Mouse (Mus musculus) embryonic facial prominence, embryonic 10.5 days (tissue): ENCODE data around the gene Gm4559. TPM values are rescaled to one million over a fixed set of nuclear protein-coding genes. Genes with fewer than 3 reads are reported as not detected.
"Not testable (repeated sequence)": the region's sequence is repeated elsewhere in the genome, so short reads cannot be mapped to it uniquely, and the experiment has no call there.

Experiments
- DNase-seq: peaks from one replicate; pipeline ENCODE4 v3.0.0-alpha.2; 2017; ENCODE audit warnings: low spot score
- H3K27ac ChIP-seq: fragments of 300-500 bp; sonication (generic); replicated peaks from 2 replicates; pipeline ENCODE4 v1.5.1; 2016; ENCODE audit warnings: mild to moderate bottlenecking
- H3K27me3 ChIP-seq: fragments of 300-500 bp; sonication (generic); replicated peaks from 2 replicates; pipeline ENCODE4 v1.6.1; 2016; ENCODE audit warnings: low read depth, mild to moderate bottlenecking; ENCODE audit not compliant: poor library complexity, severe bottlenecking
- H3K36me3 ChIP-seq: fragments of 300-500 bp; sonication (generic); replicated peaks from 2 replicates; pipeline ENCODE4 v1.6.1; 2016; ENCODE audit warnings: mild to moderate bottlenecking, moderate library complexity
- H3K4me1 ChIP-seq: fragments of 300-500 bp; sonication (generic); 2 replicates; pipeline ENCODE4 v1.6.1; 2016
- H3K4me3 ChIP-seq: fragments of 300-500 bp; sonication (generic); 2 replicates; pipeline ENCODE4 v1.5.1; 2016; ENCODE audit warnings: mild to moderate bottlenecking, moderate library complexity
- H3K9me3 ChIP-seq: fragments of 300-500 bp; sonication (generic); 2 replicates; pipeline ENCODE4 v1.6.1; 2016; ENCODE audit warnings: mild to moderate bottlenecking
- WGBS: fragments of 180-500 bp; shearing (Covaris S2); methylation state at CpG from one replicate; pipeline ENCODE4 v1.1.7; 2016; 5-methylcytosine and 5-hydroxymethylcytosine counted together
- polyA plus RNA-seq: library from polyadenylated mRNA; unstranded; fragments of >200 nt; fragmentation: Nextera tagmentation; extraction: Ambion mirVana; gene quantifications from 2 replicates; pipeline ENCODE4 v1.2.1, GENCODE M21; 2016

Gene Gm4559
- polyA plus RNA-seq, 1 experiment from 2014 or later: not detected

- WGBS: 40% methylated on average over 4 of the region's 4 CpGs
- peaks cover 11% of the 10 kb centered on the region for H3K27me3 ChIP-seq
- not testable (repeated sequence) for H3K9me3 ChIP-seq, H3K27ac ChIP-seq, DNase-seq, H3K4me3 ChIP-seq, H3K4me1 ChIP-seq, H3K36me3 ChIP-seq
Observed at GRCm38 (mm10) chr7:142296108-142296507, 21.9 kb upstream of the Gm4559 start.

- no peak for DNase-seq
- Histone ChIP-seq H3K27ac (no peak overlapping the region), H3K36me3 (no peaks in the 10 kb centered on the region), H3K9me3 (no peaks in the 10 kb centered on the region), H3K27me3 (peaks cover 8% of the 10 kb centered on the region), H3K4me1 (peaks cover 6% of the 10 kb centered on the region; the same call in 1 of the 2 replicates), H3K4me3 (no peak overlapping the region)
Observed at GRCm38 (mm10) chr7:142295418-142295817, 21.3 kb upstream of the Gm4559 start.

- H3K27ac ChIP-seq, H3K9me3 ChIP-seq, H3K36me3 ChIP-seq, H3K4me1 ChIP-seq, H3K4me3 ChIP-seq, H3K27me3 ChIP-seq: not testable (repeated sequence)
- peak; percentile 48 for DNase-seq
- WGBS: 0% methylated on average over 2 of the region's 2 CpGs
Observed at GRCm38 (mm10) chr7:142293851-142294250, 19.7 kb upstream of the Gm4559 start.

GRCm38 (mm10) chr7:142285910-142286612, 11.9 kb upstream of the Gm4559 start:
- peaks cover 23% of the 10 kb centered on the region for H3K4me1 ChIP-seq
- H3K4me3 ChIP-seq, H3K27ac ChIP-seq, H3K9me3 ChIP-seq, H3K36me3 ChIP-seq, DNase-seq: not testable (repeated sequence)
- H3K27me3 ChIP-seq: peaks cover 23% of the 10 kb centered on the region
- 74% methylated on average over 9 of the region's 9 CpGs for WGBS

- H3K4me1 ChIP-seq: peaks cover 23% of the 10 kb centered on the region
- H3K27ac ChIP-seq: peak overlapping the region; percentile 89
- peak; percentile 55 for DNase-seq
- peak overlapping the region; percentile 68 for H3K4me3 ChIP-seq
- WGBS: 25% methylated on average over 23 of the region's 23 CpGs
- H3K27me3 ChIP-seq: peaks cover 23% of the 10 kb centered on the region
- H3K9me3 ChIP-seq: no peaks in the 10 kb centered on the region
- H3K36me3 ChIP-seq: no peaks in the 10 kb centered on the region
Observed at GRCm38 (mm10) chr7:142285130-142285835, 11.1 kb upstream of the Gm4559 start.

- H3K27ac ChIP-seq: peak overlapping the region; percentile 89
- H3K4me3 ChIP-seq: peak overlapping the region; percentile 68
- WGBS: under 1% methylated on average over 19 of the region's 19 CpGs
- no peaks in the 10 kb centered on the region for H3K9me3 ChIP-seq
- DNase-seq: peak; percentile 94
- peaks cover 23% of the 10 kb centered on the region for H3K4me1 ChIP-seq
- H3K27me3 ChIP-seq: peaks cover 23% of the 10 kb centered on the region
- H3K36me3 ChIP-seq: no peaks in the 10 kb centered on the region
Observed at GRCm38 (mm10) chr7:142284615-142285080, 10.5 kb upstream of the Gm4559 start.

GRCm38 (mm10) chr7:142284023-142284591, 9.9 kb upstream of the Gm4559 start:
- under 1% methylated on average over 38 of the region's 38 CpGs for WGBS

GRCm38 (mm10) chr7:142282847-142283246, 8.7 kb upstream of the Gm4559 start:
- not testable (repeated sequence) for H3K9me3 ChIP-seq, H3K27ac ChIP-seq, DNase-seq, H3K36me3 ChIP-seq
- peak overlapping the region; percentile 68; the same call in 1 of the 2 replicates for H3K4me3 ChIP-seq
- peaks cover 23% of the 10 kb centered on the region for H3K27me3 ChIP-seq
- 18% methylated on average over 2 of the region's 2 CpGs for WGBS
- H3K4me1 ChIP-seq: peaks cover 23% of the 10 kb centered on the region

More at GRCm38 (mm10) chr7:142284023-142284591, 9.9 kb upstream of the Gm4559 start:
- Histone ChIP-seq H3K36me3 (no peaks in the 10 kb centered on the region), H3K27me3 (peaks cover 23% of the 10 kb centered on the region), H3K4me1 (peaks cover 23% of the 10 kb centered on the region), H3K4me3 (peak overlapping the region; percentile 68), H3K9me3 (no peaks in the 10 kb centered on the region), H3K27ac (peak overlapping the region; percentile 89)
- peak; percentile 86 for DNase-seq

GRCm38 (mm10) chr7:142279291-142279690, 5.1 kb upstream of the Gm4559 start:
- peaks cover 23% of the 10 kb centered on the region for H3K27me3 ChIP-seq
- H3K36me3 ChIP-seq, H3K27ac ChIP-seq, DNase-seq, H3K4me3 ChIP-seq, H3K9me3 ChIP-seq: not testable (repeated sequence)
- WGBS: 65% methylated on average over 1 of the region's 1 CpGs
- peaks cover 11% of the 10 kb centered on the region for H3K4me1 ChIP-seq

GRCm38 (mm10) chr7:142278183-142278582, 4.0 kb upstream of the Gm4559 start:
- not testable (repeated sequence) for H3K4me1 ChIP-seq, H3K27ac ChIP-seq, H3K4me3 ChIP-seq, H3K36me3 ChIP-seq, H3K9me3 ChIP-seq
- DNase-seq: peak; percentile 73
- H3K27me3 ChIP-seq: peaks cover 17% of the 10 kb centered on the region
- 1% methylated on average over 3 of the region's 3 CpGs for WGBS

GRCm38 (mm10) chr7:142258254-142258653, 15.9 kb downstream of the Gm4559 start, which contains the start of gene Gm2431:
Gene Gm2431 (minus strand): TSS chr7:142258354.
- not testable (repeated sequence) for DNase-seq, H3K4me3 ChIP-seq

GRCm38 (mm10) chr7:142255517-142255916, 18.6 kb downstream of the Gm4559 start:
- peak; percentile 40 for DNase-seq
- Histone ChIP-seq H3K4me1 (no peaks in the 10 kb centered on the region), H3K9me3 (no peaks in the 10 kb centered on the region), H3K27ac (no peak overlapping the region), H3K36me3 (no peaks in the 10 kb centered on the region), H3K27me3 (peaks cover 11% of the 10 kb centered on the region; the same call in 1 of the 2 replicates), H3K4me3 (no peak overlapping the region)
- WGBS: 0% methylated on average over 2 of the region's 2 CpGs

More at GRCm38 (mm10) chr7:142258254-142258653, 15.9 kb downstream of the Gm4559 start, which contains the start of gene Gm2431:
- H3K27ac ChIP-seq, H3K27me3 ChIP-seq, H3K9me3 ChIP-seq, H3K4me1 ChIP-seq, H3K36me3 ChIP-seq: not testable (repeated sequence)
- WGBS: 49% methylated on average over 1 of the region's 1 CpGs
